Mouse (Mus musculus): Measurements from ENCODE around the gene Zfp981. TPM values are rescaled to one million over a fixed set of nuclear protein-coding genes. Genes with fewer than 3 reads are reported as not detected.
"Not testable (repeated sequence)": the region's sequence is repeated elsewhere in the genome, so short reads cannot be mapped to it uniquely, and the experiment has no call there.

The Zfp981 gene
- polyA plus RNA-seq, 1 experiment from 2014 or later: 0.14 TPM

DNA sequence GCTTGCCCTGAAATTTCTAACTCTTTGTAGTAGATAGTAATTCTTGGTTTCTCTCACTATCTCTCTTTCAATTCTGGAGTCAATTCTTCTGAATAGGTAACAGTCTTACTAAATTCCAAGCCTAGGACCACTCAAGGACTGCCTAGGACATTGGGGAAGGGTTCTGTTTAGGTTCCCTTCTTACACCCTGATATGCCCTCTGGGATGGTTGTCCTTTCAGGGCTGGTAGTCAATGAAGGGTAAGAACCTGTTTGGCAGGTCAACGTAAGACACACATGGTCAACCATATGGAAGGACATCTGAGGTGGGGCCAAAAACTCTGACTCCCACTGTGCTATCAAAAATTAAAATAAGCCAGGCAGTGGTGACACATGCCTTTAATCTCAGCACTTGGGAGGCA is 9.0 kb upstream of the Zfp981 start:
- peaks cover 81% of the 10 kb centered on the region for H3K9me3 ChIP-seq
- no peaks in the 10 kb centered on the region for H3K36me3 ChIP-seq
- H3K4me1 ChIP-seq (replicated peaks): no peaks in the 10 kb centered on the region
- no peak for DNase-seq (ENCODE audit: low spot score)
- no peak overlapping the region for H3K27ac ChIP-seq
- 52% methylated on average over 1 of the region's 1 CpGs for WGBS
- H3K4me3 ChIP-seq: no peak overlapping the region
- no peaks in the 10 kb centered on the region for H3K27me3 ChIP-seq (ENCODE audit: insufficient read depth, poor library complexity, severe bottlenecking)

DNA sequence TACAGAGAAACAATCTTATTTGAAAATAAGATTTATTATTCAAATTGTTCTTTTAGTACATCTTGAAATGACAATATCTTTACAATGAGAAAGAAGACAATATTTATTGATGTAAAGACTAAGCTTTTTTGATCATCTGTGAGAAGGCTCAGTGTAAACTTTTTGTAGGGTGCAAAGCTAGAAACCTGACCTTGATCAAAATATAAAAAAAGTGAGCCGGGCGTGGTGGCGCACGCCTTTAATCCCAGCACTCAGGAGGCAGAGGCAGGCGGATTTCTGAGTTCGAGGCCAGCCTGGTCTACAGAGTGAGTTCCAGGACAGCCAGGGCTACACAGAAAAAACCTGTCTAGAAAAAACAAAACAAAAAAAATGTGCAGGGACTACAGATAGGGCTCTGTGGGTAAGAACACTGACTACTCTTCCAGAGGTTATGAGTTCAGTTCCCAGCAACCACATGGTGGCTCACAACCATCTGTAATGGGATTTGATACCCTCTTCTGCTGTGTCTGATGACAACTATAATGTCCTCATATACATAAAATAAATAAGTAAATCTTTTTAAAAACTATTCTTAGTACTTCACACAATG is 8.4 kb upstream of the Zfp981 start:
- H3K27ac ChIP-seq; H3K4me1 ChIP-seq (replicated peaks); H3K36me3 ChIP-seq; DNase-seq (ENCODE audit: low spot score); H3K27me3 ChIP-seq (ENCODE audit: insufficient read depth, poor library complexity, severe bottlenecking); H3K4me3 ChIP-seq: not testable (repeated sequence)
- H3K9me3 ChIP-seq: peaks cover 81% of the 10 kb centered on the region
- 87% methylated on average over 6 of the region's 6 CpGs for WGBS

DNA sequence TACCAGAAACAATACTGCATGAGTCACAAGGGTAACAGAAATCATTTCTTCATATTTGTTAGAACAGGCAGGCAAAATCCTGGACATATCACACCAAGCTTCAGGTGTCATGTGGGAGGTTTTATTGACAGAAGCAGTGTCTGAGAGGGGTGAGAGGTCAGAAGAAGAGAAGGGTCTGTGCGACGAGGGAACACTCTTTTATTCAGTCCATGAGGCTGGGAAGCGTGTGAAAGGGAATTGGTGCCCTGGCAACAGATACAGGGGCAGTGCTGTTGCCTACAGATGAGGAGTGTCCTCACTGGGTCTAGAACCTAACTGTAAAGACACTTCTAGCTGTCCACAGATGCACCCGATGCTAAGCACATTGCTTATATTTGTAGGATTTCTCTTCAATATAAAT is 6.8 kb upstream of the Zfp981 start:
- no peak overlapping the region for H3K27ac ChIP-seq
- WGBS: 70% methylated on average over 4 of the region's 4 CpGs
- no peaks in the 10 kb centered on the region for H3K4me1 ChIP-seq (replicated peaks)
- H3K36me3 ChIP-seq: no peaks in the 10 kb centered on the region
- peaks cover 79% of the 10 kb centered on the region for H3K9me3 ChIP-seq
- no peak for DNase-seq (ENCODE audit: low spot score)
- no peak overlapping the region for H3K4me3 ChIP-seq
- no peaks in the 10 kb centered on the region for H3K27me3 ChIP-seq (ENCODE audit: insufficient read depth, poor library complexity, severe bottlenecking)

DNA sequence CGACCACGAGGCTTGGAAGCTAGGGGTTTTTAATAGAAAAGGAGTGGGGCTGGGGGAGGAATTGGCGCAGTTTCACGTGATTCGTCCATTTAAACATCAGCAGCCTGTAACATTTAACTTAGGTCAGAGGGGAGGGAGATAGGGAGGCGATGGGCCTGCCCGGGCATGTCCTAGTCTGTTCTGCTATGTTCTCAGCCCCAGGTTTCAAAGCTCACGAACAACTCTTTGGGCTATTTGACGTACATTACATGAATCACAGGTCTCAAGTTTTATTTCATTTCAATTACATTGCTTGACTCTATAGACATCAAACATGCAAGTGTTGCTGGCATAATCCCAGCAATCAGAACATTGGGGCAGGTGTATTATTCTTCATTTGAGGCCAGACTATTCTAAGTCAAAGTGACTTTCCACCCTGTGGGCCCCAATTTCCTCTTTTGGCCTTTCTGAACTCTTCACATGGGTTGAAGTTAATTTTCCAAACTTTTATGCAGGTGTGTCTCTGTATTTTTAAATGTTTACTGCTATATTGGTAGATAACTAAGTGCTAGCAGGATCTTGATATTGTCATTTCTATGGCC is 4.0 kb upstream of the Zfp981 start:
- not testable (repeated sequence) for H3K4me1 ChIP-seq (replicated peaks); H3K27ac ChIP-seq; H3K4me3 ChIP-seq; H3K27me3 ChIP-seq (ENCODE audit: insufficient read depth, poor library complexity, severe bottlenecking); DNase-seq (ENCODE audit: low spot score); H3K36me3 ChIP-seq
- peaks cover 85% of the 10 kb centered on the region for H3K9me3 ChIP-seq
- 84% methylated on average over 9 of the region's 9 CpGs for WGBS

DNA sequence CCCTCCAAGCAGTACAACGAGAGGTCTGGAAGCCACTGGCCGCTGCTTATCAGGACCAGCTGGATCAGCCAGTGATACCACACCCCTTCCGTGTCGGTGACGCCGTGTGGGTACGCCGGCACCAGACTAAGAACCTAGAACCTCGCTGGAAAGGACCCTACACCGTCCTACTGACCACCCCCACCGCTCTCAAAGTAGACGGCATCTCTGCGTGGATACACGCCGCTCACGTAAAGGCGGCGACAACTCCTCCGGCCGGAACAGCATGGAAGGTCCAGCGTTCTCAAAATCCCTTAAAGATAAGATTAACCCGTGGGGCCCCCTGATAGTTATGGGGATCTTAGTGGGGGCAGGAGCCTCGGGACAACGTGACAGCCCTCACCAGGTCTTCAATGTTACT is 7.2 kb downstream of the Zfp981 start:
- WGBS: 96% methylated on average over 23 of the region's 24 CpGs
- H3K4me1 ChIP-seq (replicated peaks); H3K36me3 ChIP-seq; H3K27ac ChIP-seq; DNase-seq (ENCODE audit: low spot score); H3K27me3 ChIP-seq (ENCODE audit: insufficient read depth, poor library complexity, severe bottlenecking); H3K4me3 ChIP-seq: not testable (repeated sequence)
- H3K9me3 ChIP-seq: peaks cover 29% of the 10 kb centered on the region

DNA sequence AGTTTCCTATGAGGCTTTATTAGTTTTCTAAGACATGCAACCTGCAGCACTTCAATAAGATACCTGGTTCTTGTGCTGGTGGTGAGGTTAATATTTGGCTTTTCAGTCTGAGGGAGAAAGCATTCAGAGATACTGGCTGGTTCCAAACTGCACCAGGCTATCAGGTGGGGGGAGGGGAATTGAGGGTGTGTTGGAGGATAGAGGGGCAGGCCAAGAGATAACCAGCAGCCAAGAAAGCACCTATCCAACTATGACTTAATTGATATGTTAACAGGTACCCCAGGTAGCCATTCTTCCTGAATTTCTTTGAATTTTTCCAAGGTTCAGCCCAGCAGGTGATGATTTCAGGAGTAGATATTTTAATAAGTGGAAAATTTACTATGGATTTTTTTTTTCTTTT is 10.0 kb downstream of the Zfp981 start:
- H3K4me3 ChIP-seq; H3K27me3 ChIP-seq (ENCODE audit: insufficient read depth, poor library complexity, severe bottlenecking); H3K4me1 ChIP-seq (replicated peaks); H3K27ac ChIP-seq; H3K36me3 ChIP-seq; DNase-seq (ENCODE audit: low spot score): not testable (repeated sequence)
- peaks cover 53% of the 10 kb centered on the region for H3K9me3 ChIP-seq

DNA sequence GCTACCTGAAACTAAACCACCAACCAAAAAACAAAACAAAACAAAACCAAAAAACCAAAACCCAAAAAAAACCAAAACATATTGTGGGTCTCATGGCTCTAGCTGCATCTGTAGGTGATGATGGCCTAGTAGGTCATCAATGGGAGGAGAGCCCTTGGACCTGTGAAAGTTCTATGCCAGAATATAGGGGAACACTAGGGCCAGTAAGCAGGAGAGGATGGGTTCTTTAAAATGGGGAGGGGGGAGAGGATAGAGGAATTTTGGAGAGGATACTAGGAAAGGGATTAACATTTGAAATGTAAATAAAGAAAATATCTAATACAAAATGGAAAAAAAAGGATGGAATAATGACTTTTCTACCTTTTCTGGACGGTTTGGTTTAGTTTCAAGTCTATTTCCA is 14.6 kb downstream of the Zfp981 start:
- no peak overlapping the region for H3K4me3 ChIP-seq
- H3K4me1 ChIP-seq (replicated peaks): no peaks in the 10 kb centered on the region
- peaks cover 90% of the 10 kb centered on the region for H3K9me3 ChIP-seq
- no peaks in the 10 kb centered on the region for H3K36me3 ChIP-seq
- no peaks in the 10 kb centered on the region for H3K27me3 ChIP-seq (ENCODE audit: insufficient read depth, poor library complexity, severe bottlenecking)
- 62% methylated on average over 1 of the region's 1 CpGs for WGBS
- no peak for DNase-seq (ENCODE audit: low spot score)
- H3K27ac ChIP-seq: no peak overlapping the region

DNA sequence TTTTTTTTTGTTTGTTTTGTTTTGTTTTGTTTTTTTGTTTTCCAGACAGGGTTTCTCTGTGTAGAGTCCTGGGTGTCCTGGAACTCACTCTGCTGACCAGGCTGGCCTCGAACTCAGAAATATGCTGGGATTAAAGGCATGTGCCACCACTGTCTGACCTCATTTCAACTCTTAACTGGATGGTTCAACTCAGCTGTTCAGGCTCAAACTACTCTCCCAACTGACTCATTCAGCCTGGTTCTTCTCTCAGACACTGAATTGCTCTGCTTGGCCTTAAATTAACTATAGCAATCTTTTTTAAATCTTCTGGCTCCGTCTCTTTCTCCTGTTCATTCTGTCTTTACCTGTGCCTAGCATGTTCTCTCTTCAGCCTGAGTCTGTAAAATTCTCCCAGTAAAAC is 15.3 kb downstream of the Zfp981 start:
- DNase-seq (ENCODE audit: low spot score); H3K27me3 ChIP-seq (ENCODE audit: insufficient read depth, poor library complexity, severe bottlenecking); H3K4me1 ChIP-seq (replicated peaks); H3K4me3 ChIP-seq; H3K27ac ChIP-seq; H3K36me3 ChIP-seq: not testable (repeated sequence)
- peaks cover 92% of the 10 kb centered on the region for H3K9me3 ChIP-seq
- WGBS: 68% methylated on average over 2 of the region's 2 CpGs

DNA sequence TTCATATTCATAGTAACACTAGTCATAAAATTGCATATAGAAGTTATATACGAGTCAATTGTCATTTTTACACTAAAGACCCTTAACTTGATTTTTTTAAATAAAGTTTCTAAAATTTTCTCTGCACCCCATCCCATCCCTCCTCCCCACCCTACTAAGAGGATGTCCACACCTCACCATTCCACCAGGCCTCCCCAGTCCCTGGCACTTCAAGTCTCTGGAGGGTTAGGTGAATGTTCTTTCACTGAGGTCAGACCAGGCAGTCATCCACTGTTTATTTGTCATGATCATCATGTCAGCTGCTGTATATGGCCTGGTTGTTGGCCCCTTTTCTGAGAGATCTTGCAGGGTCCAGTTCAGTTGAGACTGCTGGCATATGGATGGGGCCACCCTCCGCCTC is 18.9 kb downstream of the Zfp981 start:
- no peaks in the 10 kb centered on the region for H3K4me1 ChIP-seq (replicated peaks)
- DNase-seq (ENCODE audit: low spot score): no peak
- H3K27me3 ChIP-seq (ENCODE audit: insufficient read depth, poor library complexity, severe bottlenecking): no peaks in the 10 kb centered on the region
- 89% methylated on average over 2 of the region's 2 CpGs for WGBS
- H3K4me3 ChIP-seq: no peak overlapping the region
- H3K9me3 ChIP-seq: peaks cover 99% of the 10 kb centered on the region
- no peak overlapping the region for H3K27ac ChIP-seq
- no peaks in the 10 kb centered on the region for H3K36me3 ChIP-seq

DNA sequence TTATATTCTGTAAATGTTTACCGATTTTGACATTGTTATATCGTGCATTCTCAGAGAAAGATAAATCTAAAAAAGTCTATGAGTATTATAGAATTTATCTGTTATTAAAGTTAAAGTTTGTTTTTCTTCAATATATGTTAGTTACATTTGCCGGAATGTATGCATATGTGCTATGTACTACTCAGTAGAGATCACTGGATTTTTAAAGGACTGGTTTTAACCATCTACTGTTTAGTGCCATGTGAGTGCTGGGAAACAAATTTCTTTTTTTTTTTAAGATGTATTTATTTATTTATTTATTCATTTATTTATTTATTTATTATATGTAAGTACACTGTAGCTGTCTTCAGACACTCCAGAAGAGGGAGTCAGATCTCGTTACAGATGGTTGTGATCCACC is 32.7 kb downstream of the Zfp981 start:
- no peak for DNase-seq (ENCODE audit: low spot score)
- Histone ChIP-seq H3K9me3 (peaks cover 92% of the 10 kb centered on the region), H3K4me1 (replicated peaks) (no peaks in the 10 kb centered on the region), H3K27ac (no peak overlapping the region), H3K27me3 (ENCODE audit: insufficient read depth, poor library complexity, severe bottlenecking) (no peaks in the 10 kb centered on the region), H3K36me3 (no peaks in the 10 kb centered on the region), H3K4me3 (no peak overlapping the region)
- WGBS: 88% methylated on average over 4 of the region's 4 CpGs

DNA sequence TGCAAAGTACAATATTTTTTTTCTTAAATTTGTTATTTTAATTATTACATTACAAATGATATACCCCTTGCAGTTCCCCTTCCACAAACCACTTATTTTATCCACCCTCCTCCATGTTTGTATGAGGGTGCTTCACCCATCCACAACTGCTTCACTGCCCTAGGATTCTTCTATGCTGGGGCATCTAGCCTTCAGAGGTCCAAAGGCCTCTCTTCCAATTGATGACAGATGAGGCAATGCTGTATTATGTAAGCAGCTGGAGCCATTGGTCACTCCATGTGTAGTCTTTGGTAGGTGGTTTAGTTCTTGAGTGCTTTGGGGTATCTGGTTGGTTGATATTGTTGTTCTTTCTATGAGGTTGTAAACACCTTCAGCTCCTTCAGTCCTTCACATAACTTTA is 34.1 kb downstream of the Zfp981 start:
- no peak for DNase-seq (ENCODE audit: low spot score)
- Histone ChIP-seq H3K27ac (no peak overlapping the region), H3K4me3 (no peak overlapping the region), H3K4me1 (replicated peaks) (no peaks in the 10 kb centered on the region), H3K36me3 (no peaks in the 10 kb centered on the region), H3K9me3 (peaks cover 87% of the 10 kb centered on the region), H3K27me3 (ENCODE audit: insufficient read depth, poor library complexity, severe bottlenecking) (no peaks in the 10 kb centered on the region)

DNA sequence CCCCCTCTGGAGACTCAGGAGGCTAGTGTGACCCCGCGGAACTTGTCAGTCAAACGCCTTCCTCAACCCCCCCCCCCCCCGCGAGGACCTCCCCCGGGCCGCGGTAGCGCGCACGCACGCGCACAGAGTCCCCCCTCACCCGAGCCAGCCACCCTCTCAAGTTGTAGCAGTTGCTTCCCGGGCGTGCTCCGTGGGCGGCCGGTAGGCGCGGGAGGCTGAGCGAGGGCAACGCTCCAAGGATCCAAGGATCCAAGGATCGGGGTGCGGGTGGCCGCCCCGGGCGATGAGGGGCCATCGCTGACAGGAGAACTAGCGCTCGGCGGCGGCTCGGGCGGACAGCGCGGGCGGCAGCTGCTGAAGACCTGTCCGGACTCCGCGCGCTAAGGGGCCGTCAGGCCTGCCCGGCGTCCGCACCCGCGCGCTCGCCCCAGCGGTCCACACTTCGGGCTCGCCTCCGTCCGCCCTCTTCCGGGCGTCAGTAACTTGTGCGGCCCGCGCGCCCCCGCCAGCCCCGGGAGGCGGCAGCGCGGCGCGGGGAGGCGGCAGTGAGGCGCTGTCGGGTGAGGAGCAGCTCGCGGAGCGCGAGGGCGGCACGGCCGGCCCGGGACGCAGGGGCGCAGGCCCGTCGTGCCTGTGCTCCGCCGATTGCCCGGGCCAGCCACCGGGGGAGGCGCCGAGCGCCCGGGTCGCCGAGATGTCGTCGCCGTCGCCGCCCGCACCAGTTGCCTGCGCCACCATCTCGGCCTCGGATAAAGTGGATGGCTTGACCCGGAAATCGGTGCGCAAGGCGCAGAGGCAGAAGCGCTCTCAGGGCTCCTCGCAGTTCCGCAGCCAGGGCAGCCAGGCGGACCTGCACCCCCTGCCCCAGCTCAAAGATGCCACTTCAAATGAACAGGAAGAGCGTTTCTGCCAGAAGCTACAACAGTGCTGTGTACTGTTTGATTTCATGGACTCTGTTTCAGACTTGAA is 78.4 kb downstream of the Zfp981 start:
- not testable (repeated sequence) for H3K27ac ChIP-seq; DNase-seq (ENCODE audit: low spot score); H3K36me3 ChIP-seq; H3K4me1 ChIP-seq (replicated peaks); H3K27me3 ChIP-seq (ENCODE audit: insufficient read depth, poor library complexity, severe bottlenecking); H3K9me3 ChIP-seq
- 0 out of 2 replicates have a peak overlapping the region, but pooled peaks have one; percentile 30 for H3K4me3 ChIP-seq
- WGBS: 2% methylated on average over 15 of the region's 111 CpGs
